Mouse (Mus musculus): Measurements from ENCODE around the gene Rnf40.

GRCm38 (mm10) chr7:127549116-127549835 lies 39.3 kb upstream of the Rnf40 start:
- TF ChIP-seq CTCF (IDR thresholded peaks at IDR 0.05 in 2 of 3, conservative IDR thresholded peaks at IDR 0.05 in 1 of 3; ENCODE audit: control insufficient read depth in 1 of 3, insufficient read depth in 1 of 3, low read depth in 2 of 3, low read length in 3 of 3, poor library complexity in 1 of 3, severe bottlenecking in 1 of 3): no peak
- TF ChIP-seq POLR2A (IDR thresholded peaks at IDR 0.05; ENCODE audit: control insufficient read depth in 1 of 2, insufficient read depth in 1 of 2, low read depth in 1 of 2, low read length in 2 of 2, poor library complexity in 1 of 2): no peak
- TF ChIP-seq EP300 (IDR thresholded peaks at IDR 0.05; ENCODE audit: low read depth in 1 of 2, low read length in 2 of 2): no peak
- TF ChIP-seq HCFC1 (IDR thresholded peaks at IDR 0.05; ENCODE audit: low read depth, low read length): no peak
- TF ChIP-seq E2F4 (IDR thresholded peaks at IDR 0.05; ENCODE audit: borderline replicate concordance, low read depth, low read length): no peak
- TF ChIP-seq ZKSCAN1 (IDR thresholded peaks at IDR 0.05; ENCODE audit: low read depth, low read length): no peak
